Mouse (Mus musculus) hindbrain, embryonic 11.5 days (tissue): ENCODE measurements around the gene Ska3. TPM values are rescaled to one million over a fixed set of nuclear protein-coding genes. Genes with fewer than 3 reads are reported as not detected.
A peak's percentile ranks its signal among the peaks of the same experiment; 100 is the strongest.

ENCODE experiments used
- ATAC-seq: fragments of 200-750 bp; cut with Nextera tagmentation; 2 replicates; pipeline ENCODE4 v1.8.0; 2017; ENCODE audit warnings: mild to moderate bottlenecking, moderate TSS enrichment, moderate library complexity; ENCODE audit not compliant: low FRiP score
- DNase-seq: peaks from one replicate; pipeline ENCODE4 v3.0.0-alpha.2; 2015; ENCODE audit warnings: low spot score
- H3K27ac ChIP-seq: fragments of 300-500 bp; sonication (generic); 2 replicates; pipeline ENCODE4 v1.5.1; 2014; ENCODE audit warnings: mild to moderate bottlenecking, low read depth, low read length
- H3K27me3 ChIP-seq: fragments of 300-500 bp; sonication (generic); 2 replicates; pipeline ENCODE4 v1.6.1; 2014; ENCODE audit warnings: mild to moderate bottlenecking, low read length, moderate library complexity, mixed read lengths; ENCODE audit not compliant: control insufficient read depth, insufficient read depth
- H3K36me3 ChIP-seq: fragments of 300-500 bp; sonication (generic); 2 replicates; pipeline ENCODE4 v1.6.1; 2014; ENCODE audit warnings: mild to moderate bottlenecking, low read length, moderate library complexity, mixed read lengths; ENCODE audit not compliant: control insufficient read depth, insufficient read depth
- H3K4me1 ChIP-seq: fragments of 300-500 bp; sonication (generic); replicated peaks from 2 replicates; pipeline ENCODE4 v1.6.1; 2014; ENCODE audit warnings: low read length, mixed read lengths; ENCODE audit not compliant: control insufficient read depth, insufficient read depth
- H3K4me2 ChIP-seq: fragments of 300-500 bp; sonication (generic); replicated peaks from 2 replicates; pipeline ENCODE4 v1.6.1; 2014; ENCODE audit warnings: mild to moderate bottlenecking, low read depth, low read length
- H3K4me3 ChIP-seq: fragments of 300-500 bp; sonication (generic); 2 replicates; pipeline ENCODE4 v1.5.1; 2014; ENCODE audit warnings: low read depth, low read length
- H3K9ac ChIP-seq: fragments of 300-500 bp; sonication (generic); 2 replicates; pipeline ENCODE4 v1.6.1; 2014; ENCODE audit warnings: low read depth, low read length
- H3K9me3 ChIP-seq: fragments of 300-500 bp; sonication (generic); 2 replicates; pipeline ENCODE4 v1.6.1; 2016; ENCODE audit warnings: low read length; ENCODE audit not compliant: control insufficient read depth
- whole genome bisulfite sequencing: fragments of 180-500 bp; shearing (Covaris S2); extraction: QIAGEN DNeasy Blood & Tissue Kit; methylation state at CpG from one replicate; pipeline ENCODE4 v1.1.7; 2014; 5-methylcytosine and 5-hydroxymethylcytosine counted together
- polyA plus RNA-seq: library from polyadenylated mRNA; unstranded; fragments of >200 nt; fragmentation: Nextera tagmentation; extraction: Ambion mirVana; gene quantifications from 2 replicates; pipeline ENCODE4 v1.2.1, GENCODE M21; 2014

Gene Ska3
- polyA plus RNA-seq, 1 experiment from 2014 or later: 44.5 TPM

DNA sequence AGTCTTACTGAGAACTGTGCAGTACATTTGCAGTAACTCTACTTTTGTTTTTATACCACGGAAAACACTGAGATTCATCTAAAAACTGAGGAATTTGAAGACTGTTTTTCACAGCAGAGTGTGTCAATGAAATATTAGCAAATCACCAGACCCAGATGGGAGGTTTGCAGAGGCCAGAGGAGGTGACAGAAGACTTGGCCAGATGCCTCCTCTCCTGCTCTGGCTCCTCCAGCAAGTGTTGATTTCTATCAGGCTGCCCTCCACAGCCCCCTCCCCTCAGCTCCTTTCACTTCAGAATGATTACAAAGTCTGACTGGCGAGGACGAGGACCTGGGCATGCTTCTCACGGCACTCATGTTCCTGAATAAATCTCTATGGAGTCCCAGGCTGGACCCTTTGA is 38.6 kb downstream of the Ska3 start:
- Histone ChIP-seq H3K27ac (no peak overlapping the region), H3K4me3 (no peak overlapping the region), H3K36me3 (no peaks in the 10 kb centered on the region), H3K9me3 (no peaks in the 10 kb centered on the region), H3K9ac (no peak overlapping the region), H3K27me3 (no peaks in the 10 kb centered on the region), H3K4me1 (no peaks in the 10 kb centered on the region), H3K4me2 (no peak overlapping the region)
- ATAC-seq (no peak), DNase-seq (no peak)
- 69% methylated on average over 4 of the region's 4 CpGs for WGBS

DNA sequence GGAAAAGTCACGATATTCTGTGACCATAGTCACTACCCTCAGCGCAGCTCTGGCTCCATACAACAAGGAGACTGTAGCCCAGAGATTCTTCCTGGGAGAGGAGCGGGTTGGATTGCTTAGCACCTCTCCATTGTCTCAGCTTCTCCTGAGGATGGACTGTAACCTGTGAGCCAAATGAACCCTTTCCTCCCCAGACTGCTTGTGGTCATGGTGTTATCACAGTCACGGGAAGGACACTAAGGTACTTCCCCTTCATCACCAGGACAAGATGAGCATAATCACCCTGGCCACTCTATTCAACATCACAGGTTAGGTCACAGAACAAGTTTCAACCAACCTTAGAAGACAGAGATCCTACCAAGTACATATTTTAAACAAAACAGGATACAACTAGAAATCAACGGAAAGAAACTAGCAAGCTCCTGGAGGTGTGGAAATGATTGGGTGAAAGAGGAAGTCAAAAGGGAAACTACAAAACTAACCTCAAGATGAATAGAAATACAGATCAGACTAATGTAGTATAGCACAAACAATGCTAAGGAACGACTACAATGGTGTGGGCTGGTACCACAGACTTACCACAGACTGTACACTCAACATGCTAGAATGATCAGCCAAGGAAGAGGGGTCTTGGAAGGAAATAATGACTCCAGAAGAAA is 53.7 kb downstream of the Ska3 start:
- Histone ChIP-seq H3K4me1 (no peaks in the 10 kb centered on the region), H3K9ac (no peak overlapping the region), H3K9me3 (no peaks in the 10 kb centered on the region), H3K4me3 (no peak overlapping the region), H3K27ac (no peak overlapping the region), H3K4me2 (no peak overlapping the region), H3K27me3 (no peaks in the 10 kb centered on the region), H3K36me3 (no peaks in the 10 kb centered on the region)
- 81% methylated on average over 6 of the region's 6 CpGs for WGBS
- no peak for DNase-seq
- no peak for ATAC-seq

DNA sequence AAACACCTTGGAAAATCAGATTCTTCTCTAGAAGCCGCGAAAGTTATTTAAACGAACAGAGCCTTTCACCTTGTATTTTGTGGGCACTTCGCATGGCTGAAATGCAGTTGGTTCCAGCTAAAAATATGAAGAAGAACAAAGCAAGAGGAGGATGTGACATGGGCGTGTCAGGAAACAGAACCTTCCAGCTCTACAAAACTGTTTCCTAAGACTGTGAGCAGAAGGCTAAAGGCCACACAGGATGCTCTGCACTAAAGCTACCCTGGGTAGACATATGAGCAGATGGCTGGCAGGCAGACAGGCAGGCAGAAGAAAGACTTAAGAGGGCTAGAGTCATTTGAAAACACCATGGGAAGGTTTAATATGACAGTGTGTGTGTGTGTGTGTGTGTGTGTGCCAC is 56.9 kb downstream of the Ska3 start:
- 95% methylated on average over 5 of the region's 5 CpGs for WGBS

GRCm38 (mm10) chr14:57760447-57761412 is 65.3 kb downstream of the Ska3 start:
- DNase-seq (no peak), ATAC-seq (peak; percentile 14; the same call in 1 of the 2 replicates)
- 51% methylated on average over 10 of the region's 10 CpGs for whole genome bisulfite sequencing
- Histone ChIP-seq H3K27me3 (no peaks in the 10 kb centered on the region), H3K9me3 (no peaks in the 10 kb centered on the region), H3K4me2 (no peak overlapping the region), H3K4me3 (no peak overlapping the region), H3K27ac (no peak overlapping the region), H3K36me3 (no peaks in the 10 kb centered on the region), H3K9ac (no peak overlapping the region), H3K4me1 (no peaks in the 10 kb centered on the region)

More for the DNA sequence above, 56.9 kb downstream of the Ska3 start:
- H3K27me3 ChIP-seq: no peaks in the 10 kb centered on the region
- H3K4me1 ChIP-seq: no peaks in the 10 kb centered on the region
- H3K9me3 ChIP-seq: no peaks in the 10 kb centered on the region
- no peak for DNase-seq
- no peak overlapping the region for H3K27ac ChIP-seq
- H3K4me3 ChIP-seq: no peak overlapping the region
- no peak overlapping the region for H3K4me2 ChIP-seq
- no peak for ATAC-seq
- H3K36me3 ChIP-seq: no peaks in the 10 kb centered on the region
- no peak overlapping the region for H3K9ac ChIP-seq

DNA sequence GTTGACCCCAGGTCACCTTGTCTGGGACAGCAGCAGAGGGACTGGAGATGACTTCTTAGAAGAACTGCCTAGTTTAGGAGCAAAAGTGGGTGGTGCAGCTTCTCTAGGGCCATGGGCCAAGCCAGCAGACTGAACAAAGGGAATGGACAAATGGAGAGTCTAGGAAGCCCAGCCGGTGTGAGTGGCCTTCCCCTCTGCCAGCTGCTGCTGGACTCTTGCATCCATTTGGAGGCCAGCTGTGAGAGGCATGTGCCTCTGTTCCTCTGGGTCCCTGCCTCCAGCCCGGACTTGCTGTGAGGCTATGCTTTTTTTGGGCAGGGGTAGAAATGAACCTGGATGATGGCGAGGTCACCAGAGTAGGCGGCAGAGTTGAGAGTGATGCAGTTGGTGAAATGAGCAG is 67.7 kb downstream of the Ska3 start, which contains the start of gene Lats2:
TSS of gene Lats2 (minus strand) at position 152 of the 400 bp plus-strand sequence.
- WGBS: 74% methylated on average over 4 of the region's 4 CpGs
- H3K27ac ChIP-seq: no peak within 1 kb of the TSS
- ATAC-seq (no peak), DNase-seq (no peak)
- H3K4me2 ChIP-seq: no peak within 1 kb of the TSS
- H3K27me3 ChIP-seq: no peaks in the 10 kb centered on the region
- H3K4me1 ChIP-seq: no peaks in the 10 kb centered on the region
- H3K4me3 ChIP-seq: no peak within 1 kb of the TSS
- no peaks in the 10 kb centered on the region for H3K36me3 ChIP-seq
- no peak within 1 kb of the TSS for H3K9ac ChIP-seq
- H3K9me3 ChIP-seq: no peaks in the 10 kb centered on the region

Other genes starting within 250 kb of the Ska3 start
- gene Xpo4, start 160.8 kb downstream of the Ska3 start, polyA plus RNA-seq: 31.7 and 32.1 TPM in 2 replicates
- not detected in 2 replicates for gene Gm49361, start 80.1 kb downstream of the Ska3 start, polyA plus RNA-seq
- 12.2 and 13.2 TPM in 2 replicates for gene Lats2, start 67.8 kb downstream of the Ska3 start, polyA plus RNA-seq
- gene Sap18, start 28.0 kb downstream of the Ska3 start, polyA plus RNA-seq: 22.8 and 33.7 TPM in 2 replicates
- gene Mrpl57, start within 50 bp of the Ska3 start, polyA plus RNA-seq: 127 and 131 TPM in 2 replicates
- gene Zdhhc20, start 64.1 kb upstream of the Ska3 start, polyA plus RNA-seq: 64.0 and 69.7 TPM in 2 replicates
- 45.1 and 56.9 TPM in 2 replicates for gene Micu2, start 173.1 kb upstream of the Ska3 start, polyA plus RNA-seq
- 4.7 and 6.6 TPM in 2 replicates for gene Fgf9, start 244.4 kb upstream of the Ska3 start, polyA plus RNA-seq